Mouse (Mus musculus) ovary, postnatal 10 days (tissue): ENCODE measurements around the gene Olfr959.

ENCODE experiments used
- DNase-seq: peaks from one replicate; pipeline ENCODE4 v3.0.0; 2022; ENCODE audit warnings: low spot score

Gene Olfr959

GRCm38 (mm10) chr9:39575469-39575868 is at the start of gene Olfr959:
Gene Olfr959, minus strand, starts transcription at chr9:39575569.
- no peak for DNase-seq

- no peak for DNase-seq
These were observed 49.3 kb upstream of the Olfr959 start for GRCm38 (mm10) chr9:39624711-39625110.

- no peak for DNase-seq
These were observed 48.4 kb upstream of the Olfr959 start for GRCm38 (mm10) chr9:39623783-39624182.

- DNase-seq: no peak
These were observed 45.7 kb upstream of the Olfr959 start, which contains the start of gene Olfr960 for GRCm38 (mm10) chr9:39621073-39621472. Gene Olfr960, plus strand, starts transcription at chr9:39621373.

- no peak for DNase-seq
These were observed 36.6 kb upstream of the Olfr959 start for GRCm38 (mm10) chr9:39611953-39612352.

GRCm38 (mm10) chr9:39610355-39610754 is 35.0 kb upstream of the Olfr959 start, which contains the start of gene Olfr148:
Gene Olfr148, plus strand, starts transcription at chr9:39610655.
- no peak for DNase-seq

- DNase-seq: no peak
These were observed 33.1 kb upstream of the Olfr959 start for GRCm38 (mm10) chr9:39608497-39608896.

GRCm38 (mm10) chr9:39603999-39604453 is 28.7 kb upstream of the Olfr959 start, which contains the start of gene AW551984:
Gene AW551984, minus strand, starts transcription at chr9:39604403.
- no peak for DNase-seq

- no peak for DNase-seq
These were observed 28.0 kb upstream of the Olfr959 start for GRCm38 (mm10) chr9:39603333-39603845.

GRCm38 (mm10) chr9:39602536-39603332 is 27.4 kb upstream of the Olfr959 start:
- no peak for DNase-seq

- no peak for DNase-seq
These were observed 1.7 kb upstream of the Olfr959 start for GRCm38 (mm10) chr9:39577050-39577449.

GRCm38 (mm10) chr9:39558349-39558647 is 17.1 kb downstream of the Olfr959 start:
- no peak for DNase-seq

- DNase-seq: no peak
These were observed 17.6 kb downstream of the Olfr959 start for GRCm38 (mm10) chr9:39557529-39558348.

GRCm38 (mm10) chr9:39553946-39554345 is 21.4 kb downstream of the Olfr959 start, which contains the start of gene Olfr958:
Gene Olfr958, minus strand, starts transcription at chr9:39554054.
- no peak for DNase-seq

GRCm38 (mm10) chr9:39550806-39551205 is 24.6 kb downstream of the Olfr959 start:
- no peak for DNase-seq

GRCm38 (mm10) chr9:39523616-39524285 is 51.6 kb downstream of the Olfr959 start:
- DNase-seq: no peak
